Mouse (Mus musculus): ENCODE measurements around the gene Wnt4.

Wnt4 gene

DNA sequence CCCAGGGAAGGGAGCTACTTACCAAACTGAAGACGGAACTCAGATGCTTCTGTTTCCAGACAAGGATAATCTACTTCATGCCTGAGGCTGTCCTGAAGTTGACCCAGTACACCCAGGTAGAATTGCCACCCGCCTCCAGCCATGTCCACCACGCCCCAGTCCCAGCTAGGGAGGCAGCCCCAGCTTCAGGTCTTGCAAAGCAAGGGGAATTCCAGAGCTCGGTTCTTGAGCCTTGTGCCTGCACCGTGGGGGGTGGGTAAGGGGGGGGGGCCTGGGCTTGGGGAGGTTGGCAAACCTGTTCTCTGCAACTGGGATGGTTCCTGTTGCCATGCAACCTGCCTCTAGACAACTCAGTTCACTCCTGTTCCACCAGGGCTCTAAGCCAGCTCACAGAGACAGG, 2.1 kb downstream of the Wnt4 start:
- DNase-seq, result no peak

DNA sequence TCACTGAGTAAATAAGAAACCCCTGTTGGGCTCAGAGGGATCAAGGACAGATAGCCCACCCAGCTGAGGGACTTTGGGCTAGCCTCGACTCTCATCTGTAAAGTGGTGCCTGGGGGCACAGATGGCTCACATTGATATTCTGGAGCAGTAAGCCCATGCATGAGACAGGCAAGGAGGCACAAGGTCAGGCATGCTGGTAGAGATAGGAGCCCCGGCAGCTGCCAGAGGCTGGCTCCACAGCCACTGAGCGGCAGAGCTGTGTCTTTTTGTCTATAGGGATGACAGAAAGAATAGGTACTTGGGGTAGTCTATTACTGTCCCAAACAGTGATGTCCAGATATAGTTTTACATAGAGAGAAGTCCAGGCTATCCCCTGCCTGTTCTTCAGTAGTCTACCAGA, 4.0 kb downstream of the Wnt4 start:
- DNase-seq, result no peak

DNA sequence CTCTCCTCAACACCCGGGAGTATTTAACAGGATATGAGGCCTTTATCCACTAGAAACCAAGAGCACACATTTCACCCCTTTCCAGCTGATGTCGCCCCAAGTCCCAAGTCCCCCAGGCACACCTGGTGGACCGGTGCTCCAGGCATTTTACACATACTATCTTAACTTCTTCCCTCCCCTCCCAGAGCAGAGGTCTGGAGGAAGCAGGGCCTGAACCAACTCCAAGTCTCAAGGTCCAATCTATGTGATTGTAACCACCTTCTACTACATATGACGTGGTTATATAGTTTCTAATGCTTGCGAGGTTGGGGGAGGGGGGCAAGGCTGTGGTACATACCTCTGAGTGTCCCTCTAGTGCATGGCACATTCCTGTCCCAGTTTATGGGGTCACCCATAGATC, 4.8 kb downstream of the Wnt4 start:
- DNase-seq, result no peak

DNA sequence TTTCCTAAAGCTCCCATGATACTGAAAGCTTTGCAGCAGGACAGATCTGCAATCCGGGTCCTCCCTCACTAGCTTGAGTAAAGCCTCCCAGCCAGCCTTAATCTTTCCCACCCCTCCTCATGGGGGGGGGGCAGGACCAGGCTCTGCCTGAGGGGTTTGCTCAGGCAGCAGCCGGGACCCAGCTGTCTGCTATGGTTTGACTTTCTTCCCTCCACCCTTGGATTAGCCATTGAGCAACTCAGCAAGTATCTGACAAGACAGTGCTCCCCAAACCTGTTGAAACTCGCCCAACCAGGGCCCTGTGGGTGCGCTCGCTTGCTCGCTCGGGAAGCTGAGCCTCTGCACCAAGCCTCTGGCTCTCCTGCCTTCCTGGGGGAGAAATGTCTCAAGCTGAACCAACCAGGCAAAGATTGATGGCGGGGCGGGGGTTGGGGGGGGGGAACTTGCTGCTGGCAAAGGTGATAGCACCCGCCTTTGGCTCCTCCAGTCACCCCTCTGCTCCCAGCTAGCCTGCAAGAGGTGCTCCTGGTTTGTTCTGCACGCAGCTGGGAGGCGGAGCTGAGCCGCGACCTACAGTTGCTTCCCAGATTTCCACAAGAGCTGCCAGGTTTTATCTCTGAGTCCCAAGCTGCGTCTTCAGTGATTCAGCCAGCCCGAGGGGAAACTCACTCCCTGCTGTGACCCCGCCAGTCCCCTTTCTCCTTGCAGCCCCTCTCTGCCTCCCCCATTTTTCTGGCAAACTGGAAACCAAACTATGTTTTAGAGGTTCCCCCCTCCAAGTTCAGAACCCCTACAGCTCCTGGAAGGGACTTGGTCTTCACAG, 5.5 kb downstream of the Wnt4 start:
- DNase-seq, result no peak

DNA sequence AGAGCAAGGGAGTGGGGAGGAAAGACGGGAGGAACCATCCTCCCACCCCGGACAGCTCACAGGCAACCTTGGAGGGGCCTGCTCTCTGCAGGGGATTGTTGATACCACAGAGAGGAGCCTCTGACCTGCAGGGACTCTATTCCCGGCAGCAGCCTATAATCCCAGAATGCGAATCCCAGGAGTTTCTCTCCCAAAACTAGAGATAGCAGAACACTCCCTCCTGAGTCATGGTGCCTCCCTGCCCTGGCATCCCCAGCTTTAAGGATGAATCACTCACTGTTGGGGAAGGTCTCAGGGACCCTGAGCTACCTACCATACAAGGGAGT, 6.1 kb downstream of the Wnt4 start:
- DNase-seq, result no peak

DNA sequence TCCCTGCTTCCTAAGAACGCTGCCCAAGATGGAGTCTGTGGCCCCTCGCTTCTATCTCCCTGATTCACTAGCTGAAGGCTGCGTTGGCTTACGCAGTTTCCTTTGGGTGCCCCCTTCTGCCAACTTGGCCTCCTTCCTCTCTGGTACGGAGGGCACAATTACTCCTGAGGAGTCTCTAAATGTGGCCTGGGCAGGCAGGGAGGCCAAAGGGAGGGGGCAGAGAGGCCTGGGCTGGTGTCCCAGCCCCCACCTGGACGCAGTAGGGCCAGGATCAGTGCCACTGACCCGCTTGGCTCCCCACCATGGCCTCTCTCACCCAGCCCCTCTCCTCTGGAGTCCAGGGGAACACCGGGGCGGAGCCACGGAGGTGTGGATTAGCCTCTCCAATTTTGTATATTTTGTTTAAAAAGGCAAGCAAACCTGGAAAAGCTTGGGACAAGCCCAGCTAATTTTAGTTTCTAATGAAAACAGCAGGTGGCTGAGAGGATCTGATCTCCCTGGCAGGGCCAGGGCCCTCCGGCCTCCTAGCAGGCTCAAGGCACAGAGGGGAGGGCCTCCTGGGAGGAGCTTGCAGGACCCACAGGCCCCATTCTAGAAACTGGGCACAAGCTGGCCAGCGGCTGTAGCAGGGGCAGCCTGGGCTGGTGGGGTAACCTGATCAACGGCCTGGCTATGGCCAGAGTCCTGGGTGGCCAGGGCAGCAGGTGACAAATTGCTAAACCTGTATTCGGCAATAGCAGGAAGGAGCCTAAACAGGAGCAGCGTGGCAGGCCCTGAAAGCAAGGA, 8.8 kb downstream of the Wnt4 start:
- DNase-seq, result no peak

DNA sequence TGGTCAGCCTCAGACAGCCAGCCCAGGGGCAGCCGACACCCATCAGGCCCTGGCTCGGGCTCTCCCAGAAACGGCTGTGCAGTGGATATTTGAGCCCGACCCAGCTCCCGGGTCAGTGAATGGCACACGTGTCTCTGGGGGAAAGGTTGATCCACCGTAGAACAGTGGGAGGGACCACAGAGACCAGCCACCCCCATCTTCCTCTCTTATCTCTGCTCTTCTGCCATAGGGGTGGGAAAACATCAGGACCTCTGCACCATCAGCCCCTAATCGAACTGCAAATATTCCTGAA, 9.3 kb downstream of the Wnt4 start:
- DNase-seq, result no peak

DNA sequence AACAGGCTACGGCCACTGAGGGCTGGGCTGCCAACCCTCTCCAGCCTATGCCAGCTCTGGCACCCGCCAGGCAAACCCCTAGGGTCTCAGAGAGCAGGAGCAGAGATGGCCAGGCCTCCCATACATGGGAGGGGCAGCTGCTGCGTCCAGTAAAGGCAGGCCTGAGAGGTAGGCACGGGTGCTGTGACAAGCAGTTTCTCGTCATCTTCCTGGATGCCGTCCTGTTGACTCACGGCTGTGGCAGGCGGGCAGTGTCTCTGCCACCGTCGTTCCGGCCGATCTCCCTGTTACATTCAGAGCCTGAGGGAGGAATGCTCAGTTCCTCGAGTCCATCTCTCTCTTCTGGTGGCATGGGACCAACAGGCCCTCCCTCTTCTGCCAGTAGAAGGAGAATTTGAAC, 9.9 kb downstream of the Wnt4 start:
- no peak for DNase-seq

DNA sequence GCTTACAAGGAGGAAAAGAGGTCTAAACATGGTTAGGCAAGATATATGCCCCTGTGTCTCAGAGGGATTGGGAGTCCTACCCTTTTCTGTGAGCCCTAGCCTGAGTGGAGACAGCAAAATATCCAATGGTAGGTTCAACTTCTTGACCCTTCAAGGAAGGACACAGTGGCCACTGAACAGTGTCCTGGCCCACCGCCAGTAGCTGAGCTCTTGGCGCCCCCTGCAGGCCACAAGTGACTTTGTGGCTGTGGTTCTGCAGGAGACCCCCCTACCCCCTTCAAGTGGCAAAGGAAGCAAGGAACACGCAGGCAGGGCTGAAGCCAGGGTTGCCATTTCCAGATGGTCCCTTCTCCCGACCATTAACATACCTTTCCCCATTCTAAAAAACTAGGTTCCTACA, 10.5 kb downstream of the Wnt4 start:
- no peak for DNase-seq

DNA sequence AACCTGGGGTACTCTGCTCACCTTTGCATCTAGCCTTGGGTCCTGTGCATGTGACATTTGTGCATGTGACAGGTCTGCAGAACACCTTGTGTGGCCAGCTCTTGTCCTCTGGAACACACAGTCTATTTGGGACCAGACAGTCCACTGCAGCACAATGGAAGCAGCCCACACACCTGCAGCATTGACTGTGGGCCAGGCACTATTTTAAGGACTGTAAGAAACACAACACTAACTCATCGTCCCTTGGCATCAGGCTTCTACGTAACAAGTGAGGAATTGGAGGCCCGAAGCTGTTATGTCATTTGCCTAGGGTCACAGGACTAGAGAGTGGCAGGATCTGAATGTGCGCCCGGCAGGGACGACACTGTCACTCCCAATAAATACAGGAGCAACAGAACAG, 12.4 kb downstream of the Wnt4 start:
- DNase-seq, result no peak

DNA sequence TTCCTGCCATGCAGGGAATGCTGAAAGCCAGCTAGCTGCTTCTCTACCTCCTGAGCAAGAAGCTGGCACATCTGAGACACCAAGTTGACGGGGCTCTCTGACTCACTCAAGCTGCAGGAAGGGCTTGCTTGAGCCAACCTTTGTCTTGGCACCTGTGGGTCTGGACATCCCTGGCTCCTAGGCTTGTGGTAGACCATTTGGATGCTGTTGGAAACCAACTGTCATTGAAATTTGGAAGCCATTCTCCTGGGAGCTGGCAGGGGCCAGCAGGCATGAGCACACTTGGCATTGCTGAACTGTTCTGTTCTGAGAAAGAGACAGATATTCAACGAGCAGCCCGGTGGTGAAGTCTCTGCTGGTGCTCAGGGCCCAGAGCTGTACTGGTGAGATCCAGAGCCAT, 13.0 kb downstream of the Wnt4 start:
- DNase-seq, result no peak

DNA sequence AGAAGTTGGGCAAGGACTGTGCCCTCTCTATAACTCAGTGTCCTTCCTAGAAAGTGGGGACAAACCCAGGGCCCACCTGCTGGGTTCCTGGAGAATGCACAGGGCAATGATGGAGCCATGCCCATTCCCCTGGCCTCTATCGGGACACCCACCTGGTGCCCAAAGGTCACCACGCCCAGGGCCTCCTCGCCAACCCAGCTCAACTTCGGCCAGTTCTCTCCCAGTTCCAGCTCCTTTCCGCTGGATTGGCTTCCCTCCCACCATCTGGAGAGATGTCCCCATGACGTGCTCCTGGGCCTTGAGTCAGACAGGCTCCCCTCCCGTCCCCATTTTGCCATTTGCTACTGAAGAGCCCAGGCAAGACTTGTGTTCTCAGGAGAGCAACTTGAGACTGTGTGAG, 15.3 kb downstream of the Wnt4 start:
- DNase-seq, result no peak

DNA sequence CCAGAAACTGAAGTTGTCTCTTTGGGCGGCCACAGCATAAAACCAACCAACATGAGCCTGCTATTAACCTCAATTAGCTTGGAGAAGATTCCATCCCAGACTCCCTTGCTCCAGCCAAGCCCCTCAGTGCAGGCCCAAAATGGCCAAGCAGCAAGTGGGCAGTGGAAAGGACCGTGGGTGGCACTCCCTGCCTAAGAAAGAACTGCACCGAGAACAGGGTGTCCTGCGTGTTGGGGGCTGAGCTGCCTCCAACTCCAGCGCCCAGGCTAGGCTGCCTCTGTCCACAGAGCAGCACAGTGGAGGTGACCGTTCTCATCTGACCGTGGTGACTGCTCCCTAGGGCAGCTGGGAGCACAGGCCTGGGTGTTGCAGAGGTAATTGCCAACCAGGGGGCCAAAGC, 16.7 kb downstream of the Wnt4 start:
- DNase-seq, result peak; percentile 58

DNA sequence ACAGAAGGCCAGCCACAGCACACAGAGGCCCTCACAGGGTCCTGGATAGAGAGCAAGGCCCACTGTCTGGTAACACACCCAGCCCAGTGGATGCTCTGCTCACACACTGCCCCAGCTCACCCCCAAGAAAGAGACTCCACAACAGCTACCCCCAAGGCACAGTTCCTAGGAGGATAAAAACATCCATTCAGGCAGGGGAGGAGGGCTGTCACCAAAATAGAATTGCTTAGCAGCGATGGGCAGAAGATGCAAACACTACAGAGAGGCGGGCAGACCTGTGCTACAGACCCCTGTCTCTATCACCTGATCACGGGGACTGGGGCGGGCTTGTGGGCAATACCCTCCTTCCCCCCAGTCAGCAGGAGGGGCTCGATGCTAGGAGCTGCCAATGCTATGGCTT, 17.2 kb downstream of the Wnt4 start:
- DNase-seq, result peak; percentile 29

DNA sequence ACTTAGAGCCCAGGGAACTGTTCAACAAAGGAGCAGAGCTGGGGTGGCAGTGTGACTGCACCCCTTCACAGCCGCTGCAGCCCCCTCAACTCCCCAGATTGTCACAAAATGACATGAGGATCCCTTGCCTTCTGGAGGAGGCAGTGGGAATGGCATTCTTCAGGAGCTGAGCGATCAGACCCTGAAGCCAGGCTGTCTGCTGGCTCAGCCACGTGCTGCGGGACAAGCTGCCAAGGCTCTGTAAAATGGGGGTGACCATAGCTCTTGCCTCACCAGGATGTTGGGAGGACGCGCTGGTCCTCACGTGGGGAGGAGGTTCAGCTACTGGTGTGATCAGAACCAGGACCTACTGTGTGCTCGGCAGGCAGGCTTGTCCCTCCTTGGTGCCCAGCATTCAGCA, 17.7 kb downstream of the Wnt4 start:
- peak; percentile 69 for DNase-seq

DNA sequence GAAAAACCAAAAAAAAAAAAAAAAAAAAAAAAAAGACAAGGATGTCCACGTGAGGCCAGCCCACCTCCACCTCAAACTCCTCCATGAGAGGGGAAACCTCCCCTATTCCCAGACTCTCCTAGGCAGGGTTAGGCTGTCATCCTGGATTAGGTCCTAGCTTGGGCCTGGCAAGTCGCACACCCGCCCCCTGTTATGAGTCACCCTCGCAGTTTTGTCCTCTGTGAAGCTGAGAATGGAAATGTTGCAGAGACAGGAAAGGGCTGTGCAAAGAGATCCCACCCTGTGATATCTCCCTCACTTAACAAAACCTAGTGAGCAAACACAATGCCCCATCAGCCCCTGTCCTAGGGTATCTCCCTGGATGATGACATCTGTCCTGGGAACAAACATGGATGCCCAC, 20.3 kb downstream of the Wnt4 start:
- peak; percentile 77 for DNase-seq

DNA sequence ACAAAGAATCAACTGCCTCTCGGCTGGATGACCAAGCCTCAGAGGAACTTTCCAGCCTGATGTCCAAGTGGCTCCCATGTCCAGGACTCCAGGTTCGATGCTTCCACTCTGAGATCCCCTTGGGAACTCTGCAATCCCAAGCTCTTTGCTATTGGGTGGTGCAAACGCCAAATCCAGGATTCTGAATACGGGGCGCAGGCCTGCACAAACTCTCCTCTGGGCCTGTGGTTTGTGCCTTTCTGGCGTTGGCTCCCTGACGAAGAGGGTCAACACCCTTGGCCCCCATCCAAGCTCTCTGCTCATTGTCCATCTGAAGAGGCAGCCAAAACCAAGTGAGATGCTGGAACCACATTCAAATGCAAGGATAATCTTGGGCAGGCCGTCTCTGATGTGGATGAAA, 21.1 kb downstream of the Wnt4 start:
- DNase-seq, result no peak

DNA sequence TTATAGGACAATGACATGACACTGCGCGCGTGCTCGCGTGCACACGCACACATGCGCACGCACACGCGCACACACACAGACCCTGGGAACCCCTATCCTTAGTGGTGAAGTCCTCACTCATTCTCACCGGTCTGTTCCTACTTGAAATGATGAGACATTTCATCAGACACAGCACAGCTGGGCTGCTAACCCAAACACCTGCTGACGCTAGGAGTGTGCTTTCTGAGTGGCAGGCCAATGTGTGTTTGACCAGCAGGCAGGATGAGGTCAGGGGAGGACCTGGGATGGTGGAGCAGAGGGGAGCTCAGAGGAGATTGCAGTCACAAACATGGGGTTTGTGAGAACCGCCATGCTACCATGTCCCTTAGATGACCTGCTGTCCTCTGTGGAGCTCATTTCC, 22.9 kb downstream of the Wnt4 start:
- no peak for DNase-seq

DNA sequence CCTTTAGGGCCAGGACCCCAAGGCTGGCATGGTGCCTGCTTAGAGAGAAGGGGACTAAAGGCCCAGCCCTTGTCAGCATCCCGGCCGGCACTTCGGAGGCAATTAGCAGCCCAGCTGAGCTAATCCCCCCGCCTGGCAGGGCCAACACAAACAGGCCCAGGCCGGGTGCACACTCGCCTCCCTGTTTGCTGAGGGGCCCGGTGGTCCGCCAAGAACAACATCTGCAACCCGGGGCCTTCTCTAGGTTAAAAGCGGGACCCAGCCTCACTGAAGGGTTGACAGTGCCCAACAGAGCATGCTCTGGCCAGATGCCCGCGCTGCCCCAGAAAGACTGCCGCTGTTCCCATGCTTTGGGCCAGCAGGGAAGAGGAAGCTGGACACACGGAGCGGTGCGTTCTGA, 24.3 kb downstream of the Wnt4 start:
- DNase-seq, result no peak

DNA sequence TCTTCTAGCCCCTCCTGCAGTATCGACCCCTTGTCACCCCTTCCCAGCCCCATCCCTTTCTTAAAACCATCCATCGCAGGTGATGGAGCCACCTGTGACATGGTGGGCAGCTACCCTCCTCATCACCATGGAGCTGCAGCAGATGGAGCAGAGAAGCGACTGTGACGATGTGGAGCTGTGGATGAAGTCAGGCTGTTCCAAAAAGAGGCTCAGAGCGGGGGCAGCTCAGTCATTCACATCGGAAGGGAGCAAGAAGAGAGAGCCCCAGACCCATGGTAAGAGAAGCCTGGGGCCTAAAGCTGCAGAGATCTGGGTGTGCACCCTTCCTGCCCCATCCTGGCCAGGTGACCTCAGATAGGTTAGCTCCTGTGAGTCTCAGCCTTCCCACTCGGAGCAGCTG, 26.8 kb downstream of the Wnt4 start:
- DNase-seq, result no peak

DNA sequence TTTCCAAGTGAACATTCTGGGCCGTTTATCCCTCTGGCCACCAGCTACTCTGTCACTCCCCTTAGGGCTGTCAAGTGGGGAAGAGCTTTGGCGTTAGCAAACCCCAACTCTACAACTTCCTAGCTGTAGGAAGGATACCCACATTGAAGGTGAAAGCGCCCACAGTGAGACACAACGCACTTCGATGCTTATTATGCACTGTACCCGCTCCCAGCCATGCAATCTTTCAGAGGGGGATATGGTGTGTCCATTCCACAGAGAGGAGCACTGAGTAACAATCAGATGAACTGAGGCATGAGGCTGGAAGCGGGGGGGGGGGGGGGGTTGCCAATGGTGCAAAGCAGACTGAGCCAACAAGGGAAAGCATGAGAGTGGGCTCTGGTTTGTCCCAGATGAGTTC, 27.8 kb downstream of the Wnt4 start:
- DNase-seq, result no peak

DNA sequence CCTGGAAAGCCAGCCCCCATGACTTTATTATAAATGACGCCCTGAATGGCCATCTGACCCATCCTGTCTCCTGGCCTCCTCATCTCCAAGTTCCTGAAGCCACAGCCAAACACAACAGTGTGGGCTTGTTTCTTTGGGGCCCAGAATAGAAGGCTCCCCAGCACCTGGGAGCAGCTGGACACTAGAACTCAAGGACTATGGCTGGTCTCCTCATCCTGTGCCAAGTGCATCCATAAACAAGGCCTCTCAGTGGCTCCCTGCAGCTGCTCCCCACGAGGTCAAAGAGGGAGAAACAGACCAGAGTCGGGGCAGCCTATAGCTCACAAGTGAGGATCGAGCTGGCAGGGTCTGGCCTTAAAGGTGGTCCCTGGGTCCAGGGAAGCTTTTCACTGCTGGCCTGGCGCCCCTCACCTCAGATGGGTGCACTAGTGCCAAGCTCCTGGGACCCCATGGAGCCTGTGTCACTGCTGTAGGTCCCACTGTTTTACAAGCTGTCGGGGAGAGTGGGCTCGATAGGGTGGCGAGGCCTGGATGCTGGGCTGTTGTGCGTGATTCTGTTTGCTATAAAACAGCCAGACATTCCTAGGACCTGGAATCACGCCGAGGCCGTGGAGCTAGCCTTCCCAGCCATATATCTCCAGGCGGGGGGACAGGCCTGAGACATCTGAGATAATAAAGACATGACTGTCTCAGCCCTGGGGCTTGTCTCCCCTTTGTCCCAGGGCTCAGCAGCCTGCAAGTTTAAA, 28.7 kb downstream of the Wnt4 start:
- no peak for DNase-seq

DNA sequence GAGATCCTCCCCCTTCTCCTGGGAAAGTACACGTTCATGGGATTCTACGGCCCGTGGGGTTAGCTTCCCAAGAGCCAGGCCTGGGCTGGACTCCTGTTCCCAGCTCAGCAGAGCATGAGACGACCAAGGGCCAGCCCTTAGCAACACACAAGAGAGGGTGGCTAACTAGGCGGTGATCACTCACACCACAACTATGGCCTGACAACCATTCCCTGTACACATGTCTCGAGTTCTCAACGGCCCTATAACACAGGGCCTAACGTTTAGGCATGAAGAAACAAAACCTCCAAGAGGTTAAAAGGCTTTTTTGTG, 29.2 kb downstream of the Wnt4 start:
- DNase-seq, result no peak

DNA sequence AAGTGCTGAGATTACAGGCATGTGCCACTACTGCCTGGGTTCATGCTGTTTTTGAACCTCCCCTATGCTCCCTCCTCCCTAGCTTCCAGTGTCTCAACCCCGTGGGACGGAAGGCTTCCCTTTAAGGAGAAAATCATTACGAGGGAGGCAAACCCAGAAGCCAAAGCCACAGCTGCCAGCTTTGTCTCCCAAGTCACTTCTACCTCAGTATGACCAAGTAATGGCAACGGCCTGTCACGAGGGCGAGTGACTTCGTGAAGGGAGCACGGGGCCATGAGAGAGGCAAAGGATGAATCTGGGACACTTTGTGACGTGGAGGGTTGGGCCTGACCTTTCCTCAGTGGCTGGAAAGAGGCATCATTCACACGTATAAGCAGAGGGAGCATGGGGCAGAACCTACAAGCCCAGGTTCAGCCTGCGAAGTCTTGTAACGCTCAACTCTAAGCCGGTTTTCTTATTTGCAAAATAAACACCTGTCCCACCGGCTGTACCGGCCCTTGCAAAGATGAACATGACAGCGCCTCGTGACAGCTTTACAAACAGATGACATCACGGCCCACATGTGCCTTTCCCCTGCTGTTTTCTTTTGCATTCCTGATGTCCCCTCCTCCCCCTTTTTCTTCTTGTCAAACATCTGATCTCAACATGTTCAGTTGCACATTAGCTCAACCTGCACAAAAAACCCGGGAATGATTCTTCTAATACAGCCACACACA, 29.9 kb downstream of the Wnt4 start:
- no peak for DNase-seq
